Mouse (Mus musculus): Measurements from ENCODE around the gene Pnmal2.

GRCm38 (mm10) chr7:16987541-16988149 is 43.2 kb downstream of the Pnmal2 start:
- no peak for TF ChIP-seq POLR2A (IDR thresholded peaks at IDR 0.05; ENCODE audit: borderline replicate concordance, insufficient read depth, low read length)
- TF ChIP-seq CTCF (IDR thresholded peaks at IDR 0.05; ENCODE audit: borderline replicate concordance, insufficient read depth, low read depth, low read length), result no peak
